Mouse (Mus musculus) midbrain, embryonic 13.5 days (tissue): ENCODE measurements around the gene Leng1. TPM values are rescaled to one million over a fixed set of nuclear protein-coding genes. Genes with fewer than 3 reads are reported as not detected.

Source experiments
- ATAC-seq: fragments of 200-750 bp; cut with Nextera tagmentation; 2 replicates; pipeline ENCODE4 v1.8.0; 2017; ENCODE audit warnings: mild to moderate bottlenecking, moderate TSS enrichment, moderate library complexity
- H3K27ac ChIP-seq: fragments of 300-500 bp; sonication (generic); 2 replicates; pipeline ENCODE4 v1.5.1; 2015; ENCODE audit warnings: inconsistent platforms, mild to moderate bottlenecking, moderate library complexity
- H3K27me3 ChIP-seq: fragments of 300-500 bp; sonication (generic); 2 replicates; pipeline ENCODE4 v1.6.1; 2015; ENCODE audit warnings: mild to moderate bottlenecking, inconsistent platforms
- H3K36me3 ChIP-seq: fragments of 300-500 bp; sonication (generic); 2 replicates; pipeline ENCODE4 v1.6.1; 2015; ENCODE audit warnings: mild to moderate bottlenecking, inconsistent platforms
- H3K4me1 ChIP-seq: fragments of 300-500 bp; sonication (generic); replicated peaks from 2 replicates; pipeline ENCODE4 v1.6.1; 2015; ENCODE audit warnings: inconsistent platforms
- H3K4me2 ChIP-seq: fragments of 300-500 bp; sonication (generic); replicated peaks from 2 replicates; pipeline ENCODE4 v1.6.1; 2015; ENCODE audit warnings: moderate library complexity, mild to moderate bottlenecking, inconsistent platforms
- H3K4me3 ChIP-seq: fragments of 300-500 bp; sonication (generic); replicated peaks from 2 replicates; pipeline ENCODE4 v1.5.1; 2015; ENCODE audit warnings: mild to moderate bottlenecking, inconsistent platforms
- H3K9ac ChIP-seq: fragments of 300-500 bp; sonication (generic); replicated peaks from 2 replicates; pipeline ENCODE4 v1.6.1; 2015; ENCODE audit warnings: mild to moderate bottlenecking, inconsistent platforms
- H3K9me3 ChIP-seq: fragments of 300-500 bp; sonication (generic); 2 replicates; pipeline ENCODE4 v1.6.1; 2016; ENCODE audit warnings: mild to moderate bottlenecking, inconsistent platforms
- WGBS: fragments of 180-500 bp; shearing (Covaris S2); methylation state at CpG from one replicate; pipeline ENCODE4 v1.1.7; 2015; 5-methylcytosine and 5-hydroxymethylcytosine counted together
- polyA plus RNA-seq: library from polyadenylated mRNA; unstranded; fragments of >200 nt; fragmentation: Nextera tagmentation; extraction: Ambion mirVana; gene quantifications from 2 replicates; pipeline ENCODE4 v1.2.1, GENCODE M21; 2015

Leng1 gene
- polyA plus RNA-seq, 1 experiment from 2014 or later: 16.8 TPM

DNA sequence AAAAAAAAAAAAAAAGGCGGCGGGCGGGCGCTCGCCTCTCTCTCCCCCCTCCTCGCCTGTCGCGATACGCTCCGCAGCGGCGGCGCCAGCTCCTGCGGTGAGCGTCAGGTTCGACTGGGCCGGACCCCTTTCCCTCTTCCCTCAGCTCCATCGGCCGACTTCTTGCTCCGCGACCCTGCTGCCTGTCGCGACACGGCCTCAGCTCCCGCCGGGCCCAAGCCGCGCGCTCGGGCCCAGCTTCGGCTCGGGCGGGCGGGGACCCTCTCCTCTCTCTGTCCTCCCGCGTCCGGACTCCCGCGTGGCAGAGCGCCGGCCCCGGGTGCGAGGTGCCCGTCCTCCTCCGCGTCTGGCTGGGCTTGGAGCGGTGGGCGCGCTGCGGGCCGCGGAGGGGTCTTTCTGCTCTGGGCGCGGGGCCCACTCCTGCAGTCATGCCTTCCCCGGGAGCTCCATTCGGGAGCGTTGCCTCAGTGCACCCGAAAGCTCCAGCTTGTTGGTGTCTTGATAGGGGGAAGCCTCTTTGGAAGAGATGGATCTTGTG lies 20.1 kb downstream of the Leng1 start:
- no peaks in the 10 kb centered on the region for H3K9me3 ChIP-seq
- H3K4me1 ChIP-seq: peaks cover 41% of the 10 kb centered on the region
- H3K4me2 ChIP-seq: peak overlapping the region; percentile 91
- peak overlapping the region; percentile 98 for H3K9ac ChIP-seq
- peaks cover 27% of the 10 kb centered on the region for H3K36me3 ChIP-seq
- peak overlapping the region; percentile 98 for H3K4me3 ChIP-seq
- under 1% methylated on average over 54 of the region's 58 CpGs for WGBS
- no peaks in the 10 kb centered on the region for H3K27me3 ChIP-seq
- peak; percentile 21; the same call in 1 of the 2 replicates for ATAC-seq
- H3K27ac ChIP-seq: peak overlapping the region; percentile 97

DNA sequence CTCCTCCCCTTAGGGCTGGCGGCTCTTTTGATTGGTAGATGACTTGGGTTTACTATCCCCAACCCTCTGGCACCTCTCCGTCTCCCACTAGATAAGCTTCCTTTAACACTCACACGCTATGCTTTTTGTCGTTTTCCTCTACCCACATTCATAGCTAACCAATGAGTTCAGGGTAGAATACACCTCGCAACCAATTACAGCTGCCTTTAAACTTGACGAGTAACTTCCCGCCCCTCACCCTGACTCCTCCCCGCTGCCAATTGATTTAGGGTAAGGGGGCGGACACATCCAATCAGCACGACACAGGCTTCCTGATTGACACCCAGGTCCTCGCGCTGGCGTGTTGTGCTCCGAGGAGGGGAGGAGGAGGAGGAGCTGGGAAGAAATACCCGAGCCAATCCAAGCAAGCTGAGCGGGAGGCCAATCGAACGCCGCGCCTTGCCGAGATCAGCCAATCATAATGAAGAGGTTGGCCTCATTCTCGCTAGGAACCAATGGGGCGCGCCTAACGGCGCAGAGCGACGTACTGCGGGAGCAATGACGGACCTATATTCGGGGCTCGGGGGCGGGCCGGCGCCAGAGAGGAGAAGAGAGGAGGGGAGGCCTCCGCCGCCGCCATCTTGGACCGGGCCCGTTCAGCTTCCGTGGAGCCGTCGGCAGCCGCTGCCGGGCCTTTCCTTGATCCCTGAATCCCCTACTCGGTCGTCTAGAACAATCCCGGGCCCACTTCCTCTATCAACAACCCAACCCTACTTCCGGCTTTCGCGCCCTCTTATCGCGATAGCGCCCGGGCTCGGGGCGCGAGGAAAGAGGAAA lies 20.8 kb downstream of the Leng1 start, which contains the start of gene Cnot3:
Gene Cnot3, plus strand, starts transcription at position 597 of the 816 bp plus-strand sequence.
- Histone ChIP-seq H3K4me2 (peak within 1 kb of the TSS; percentile 91), H3K27ac (peak within 1 kb of the TSS; percentile 97), H3K36me3 (peaks cover 32% of the 10 kb centered on the region), H3K27me3 (no peaks in the 10 kb centered on the region), H3K4me1 (peaks cover 41% of the 10 kb centered on the region), H3K9ac (peak within 1 kb of the TSS; percentile 98), H3K4me3 (peak within 1 kb of the TSS; percentile 98), H3K9me3 (no peaks in the 10 kb centered on the region)
- under 1% methylated on average over 56 of the region's 58 CpGs for WGBS
- ATAC-seq: peak; percentile 99

DNA sequence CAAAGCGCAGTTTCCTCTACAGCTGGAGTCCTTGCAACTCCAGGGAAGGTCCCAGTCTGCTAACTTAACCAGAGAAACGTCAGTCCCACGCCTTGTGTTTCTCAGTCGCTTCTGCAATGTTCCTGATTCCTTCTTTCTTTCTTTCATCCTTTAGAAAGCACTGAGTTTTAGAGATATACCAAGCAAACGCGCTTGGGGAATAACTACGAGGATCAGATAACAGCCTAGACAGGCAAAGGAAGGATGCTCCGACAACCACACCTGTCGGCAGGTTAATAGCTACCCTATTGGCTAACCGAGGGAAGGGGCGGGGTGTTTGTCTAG lies 21.3 kb downstream of the Leng1 start:
- peak overlapping the region; percentile 39; the same call in 1 of the 2 replicates for H3K9ac ChIP-seq
- no peaks in the 10 kb centered on the region for H3K27me3 ChIP-seq
- no peak for ATAC-seq
- H3K4me2 ChIP-seq: peak overlapping the region; percentile 68
- WGBS: under 1% methylated on average over 11 of the region's 11 CpGs
- H3K27ac ChIP-seq: peak overlapping the region; percentile 46; the same call in 1 of the 2 replicates
- H3K9me3 ChIP-seq: no peaks in the 10 kb centered on the region
- H3K36me3 ChIP-seq: peaks cover 38% of the 10 kb centered on the region
- peak overlapping the region; percentile 98 for H3K4me3 ChIP-seq
- peaks cover 41% of the 10 kb centered on the region for H3K4me1 ChIP-seq

DNA sequence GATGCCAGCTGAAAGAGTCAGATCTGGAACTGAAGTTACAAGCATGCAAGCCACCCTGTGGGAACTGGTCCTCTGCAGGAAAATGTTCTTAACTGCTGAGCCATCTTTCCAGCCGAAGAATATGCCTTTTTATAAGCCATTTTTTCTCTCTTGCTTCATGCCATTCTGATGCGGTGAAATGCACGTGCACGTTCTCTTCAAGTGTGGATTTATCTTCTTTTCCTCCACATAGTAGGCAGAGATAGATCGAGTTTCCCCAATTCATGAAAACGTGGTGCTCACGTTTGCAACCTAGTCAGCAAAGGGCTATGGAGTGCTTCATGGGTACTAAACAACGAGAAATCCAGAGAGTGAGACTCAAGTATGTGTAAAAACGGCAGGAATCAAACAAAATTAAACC lies 21.8 kb downstream of the Leng1 start:
- no peaks in the 10 kb centered on the region for H3K9me3 ChIP-seq
- peaks cover 42% of the 10 kb centered on the region for H3K36me3 ChIP-seq
- H3K9ac ChIP-seq: 0 out of 2 replicates have a peak overlapping the region, but pooled peaks have one; percentile 39
- peak overlapping the region; percentile 68 for H3K4me2 ChIP-seq
- H3K27me3 ChIP-seq: no peaks in the 10 kb centered on the region
- 24% methylated on average over 9 of the region's 9 CpGs for WGBS
- H3K4me1 ChIP-seq: peaks cover 36% of the 10 kb centered on the region
- ATAC-seq: no peak
- H3K27ac ChIP-seq: no peak overlapping the region
- peak overlapping the region; percentile 98 for H3K4me3 ChIP-seq

DNA sequence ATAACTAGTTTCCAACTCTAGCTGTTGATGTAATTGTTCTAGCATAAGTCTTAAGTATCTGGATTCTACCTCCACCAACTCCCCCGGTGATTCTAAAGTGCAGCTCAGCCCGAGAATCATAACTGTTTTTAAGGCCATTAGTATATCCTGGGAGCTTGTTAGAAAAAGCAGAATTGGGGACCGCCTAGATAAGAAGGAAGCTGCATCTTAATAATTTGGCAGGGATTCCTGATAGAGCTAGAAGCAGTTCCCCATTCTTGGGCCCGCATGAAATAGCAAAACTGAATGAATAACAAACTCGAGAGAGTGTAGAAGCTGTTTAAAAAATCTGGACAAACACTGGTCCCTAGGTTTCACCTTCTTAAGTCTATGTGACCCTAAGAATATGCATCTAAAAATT lies 22.2 kb downstream of the Leng1 start:
- H3K36me3 ChIP-seq: peaks cover 47% of the 10 kb centered on the region
- H3K9me3 ChIP-seq: no peaks in the 10 kb centered on the region
- WGBS: 74% methylated on average over 5 of the region's 5 CpGs
- H3K4me3 ChIP-seq: no peak overlapping the region
- H3K4me2 ChIP-seq: 0 out of 2 replicates have a peak overlapping the region, but pooled peaks have one; percentile 68
- ATAC-seq: no peak
- H3K9ac ChIP-seq: no peak overlapping the region
- H3K27ac ChIP-seq: no peak overlapping the region
- no peaks in the 10 kb centered on the region for H3K27me3 ChIP-seq
- peaks cover 32% of the 10 kb centered on the region for H3K4me1 ChIP-seq

DNA sequence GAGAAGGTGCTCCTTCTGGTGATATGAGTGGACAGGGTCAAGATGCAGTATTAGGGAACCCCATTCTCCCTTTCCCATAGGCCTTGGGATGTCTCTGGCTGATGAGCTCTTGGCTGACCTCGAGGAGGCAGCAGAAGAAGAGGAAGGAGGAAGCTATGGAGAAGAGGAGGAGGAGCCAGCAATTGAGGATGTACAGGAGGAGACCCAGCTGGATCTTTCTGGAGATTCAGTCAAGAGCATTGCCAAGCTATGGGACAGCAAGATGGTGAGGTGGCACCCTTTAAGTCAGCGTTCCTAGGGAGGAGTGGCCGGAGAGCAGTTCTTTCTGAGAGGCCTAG lies 35.2 kb downstream of the Leng1 start:
- H3K9me3 ChIP-seq: no peaks in the 10 kb centered on the region
- H3K4me2 ChIP-seq: peak overlapping the region; percentile 99
- 74% methylated on average over 3 of the region's 3 CpGs for WGBS
- no peak overlapping the region for H3K27ac ChIP-seq
- H3K9ac ChIP-seq: peak overlapping the region; percentile 82
- peak; percentile 10 for ATAC-seq
- peaks cover 44% of the 10 kb centered on the region for H3K36me3 ChIP-seq
- H3K4me1 ChIP-seq: peaks cover 27% of the 10 kb centered on the region
- H3K27me3 ChIP-seq: no peaks in the 10 kb centered on the region
- H3K4me3 ChIP-seq: peak overlapping the region; percentile 79

DNA sequence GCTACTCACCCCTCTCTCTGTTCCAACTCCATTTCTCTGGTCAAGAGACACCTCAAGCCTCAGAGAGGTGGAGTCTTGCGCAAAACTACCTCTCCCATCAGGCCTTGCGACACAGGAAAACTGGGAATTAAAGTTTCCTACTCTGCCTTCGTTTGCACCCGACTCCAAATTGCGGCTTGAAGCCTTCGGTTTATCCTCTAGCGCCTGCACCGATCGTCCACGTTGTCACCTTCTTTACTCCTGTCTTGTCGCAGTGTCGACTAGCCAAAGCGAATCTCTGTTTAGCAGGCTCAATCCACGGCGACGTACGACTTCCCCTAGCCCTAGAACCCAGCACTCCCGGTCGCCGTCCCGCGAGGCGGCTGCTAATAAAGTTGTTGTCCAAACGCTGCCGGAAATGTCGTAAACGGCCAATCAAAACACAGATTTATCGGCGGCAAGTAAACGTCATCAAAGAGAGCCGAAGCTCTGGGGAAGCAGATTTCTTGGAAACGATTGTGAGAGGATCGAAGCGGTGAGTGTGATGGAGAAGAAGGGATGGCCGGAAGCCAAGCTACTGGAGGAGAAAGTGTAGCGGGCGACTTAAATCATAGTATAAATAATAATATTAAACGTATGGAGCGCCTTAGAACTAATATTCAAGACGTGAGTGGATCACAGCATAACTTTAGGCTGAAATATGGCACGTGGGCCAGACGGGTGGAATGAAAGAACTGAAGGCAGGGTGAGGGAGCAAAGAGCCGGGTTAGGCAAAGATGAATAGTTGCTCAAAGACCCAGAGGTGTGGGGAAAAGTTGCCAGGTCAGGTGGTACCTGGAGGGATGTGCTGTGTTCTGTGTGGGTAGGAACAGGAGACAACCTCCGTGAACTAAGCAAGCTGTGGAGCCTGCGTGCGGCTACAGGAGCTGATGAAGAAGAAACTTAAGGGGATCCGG lies 35.8 kb downstream of the Leng1 start, which contains the start of the genes Tfpt and Prpf31:
Gene Tfpt, minus strand, starts transcription at position 387 of the 935 bp plus-strand sequence.
Gene Prpf31, plus strand, starts transcription at position 443 of the 935 bp plus-strand sequence.
- under 1% methylated on average over 47 of the region's 47 CpGs for WGBS

DNA sequence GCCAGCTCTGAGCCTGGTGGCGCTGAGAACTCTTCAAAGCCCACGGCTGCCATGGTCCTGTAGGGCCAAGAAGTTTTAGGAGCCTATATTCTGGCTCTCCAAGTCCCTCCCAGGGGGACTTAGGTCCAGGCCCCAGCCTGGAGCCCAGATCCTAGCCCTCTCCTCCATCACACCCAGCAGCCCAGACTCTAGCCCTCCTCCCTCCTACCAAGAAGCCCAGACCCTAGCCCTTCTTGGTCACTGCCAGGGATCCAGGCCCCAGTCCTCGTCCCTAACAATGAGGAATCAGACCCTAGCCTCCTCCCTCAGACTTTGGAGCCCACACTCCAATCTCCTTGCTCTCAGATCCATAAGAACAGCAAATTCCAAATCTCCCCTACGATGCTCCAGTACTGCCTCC lies 36.6 kb downstream of the Leng1 start:
- Histone ChIP-seq H3K9me3 (no peaks in the 10 kb centered on the region), H3K27me3 (no peaks in the 10 kb centered on the region), H3K36me3 (peaks cover 44% of the 10 kb centered on the region), H3K4me2 (peak overlapping the region; percentile 99), H3K9ac (peak overlapping the region; percentile 90), H3K4me3 (peak overlapping the region; percentile 79), H3K27ac (peak overlapping the region; percentile 70; the same call in 1 of the 2 replicates), H3K4me1 (peaks cover 27% of the 10 kb centered on the region)
- 41% methylated on average over 4 of the region's 4 CpGs for WGBS
- ATAC-seq: peak; percentile 81

More for the DNA sequence above, 35.8 kb downstream of the Leng1 start, which contains the start of the genes Tfpt and Prpf31:
- Histone ChIP-seq H3K36me3 (peaks cover 44% of the 10 kb centered on the region), H3K9ac (peak within 1 kb of the TSS; percentile 90), H3K9me3 (no peaks in the 10 kb centered on the region), H3K27me3 (no peaks in the 10 kb centered on the region), H3K4me2 (peak within 1 kb of the TSS; percentile 99), H3K27ac (peak within 1 kb of the TSS; percentile 70; the same call in 1 of the 2 replicates), H3K4me3 (peak within 1 kb of the TSS; percentile 79), H3K4me1 (peaks cover 27% of the 10 kb centered on the region)
- ATAC-seq: peak; percentile 89

DNA sequence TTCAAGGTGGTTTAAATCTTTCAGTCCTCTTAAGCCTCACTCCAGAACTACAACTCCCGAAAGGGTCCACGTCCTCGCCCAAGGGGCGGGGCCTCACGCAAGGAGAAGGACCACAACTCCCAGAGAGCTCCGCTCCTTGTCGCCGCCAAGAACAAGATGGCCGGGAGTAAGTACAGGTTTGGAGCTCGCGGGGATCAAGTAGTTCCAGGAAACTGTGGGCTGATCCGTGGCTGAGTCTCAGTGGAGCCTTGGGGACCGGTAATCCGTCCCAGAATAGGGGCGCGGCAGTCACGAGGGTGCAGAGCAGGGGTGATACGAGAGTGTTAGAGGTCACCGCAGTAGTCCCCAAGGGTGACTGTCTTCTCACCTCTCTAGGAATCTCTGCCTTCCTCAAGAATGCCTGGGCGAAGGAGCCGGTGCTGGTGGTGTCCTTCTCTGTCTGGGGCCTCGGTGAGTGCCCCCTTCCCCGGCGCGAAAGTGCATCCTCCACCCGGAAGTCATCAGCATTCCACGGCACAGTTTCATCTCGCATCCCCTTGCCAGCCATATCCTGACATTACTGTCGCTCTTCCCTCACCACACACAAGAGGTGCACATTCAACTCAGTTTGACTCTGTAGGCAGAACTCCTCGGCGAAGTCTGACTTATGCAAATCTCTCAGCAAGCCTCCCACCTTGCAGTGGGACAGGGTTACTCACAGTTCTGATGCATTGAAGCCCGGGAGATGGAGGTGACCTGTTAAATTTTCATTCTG lies 48.2 kb downstream of the Leng1 start, which contains the start of gene Ndufa3:
Gene Ndufa3, plus strand, starts transcription at position 132 of the 754 bp plus-strand sequence.
- under 1% methylated on average over 32 of the region's 32 CpGs for WGBS
- H3K27ac ChIP-seq: peak within 1 kb of the TSS; percentile 59
- peak; percentile 98 for ATAC-seq
- H3K4me3 ChIP-seq: peak within 1 kb of the TSS; percentile 82
- peak within 1 kb of the TSS; percentile 88 for H3K9ac ChIP-seq
- peaks cover 30% of the 10 kb centered on the region for H3K36me3 ChIP-seq
- H3K27me3 ChIP-seq: no peaks in the 10 kb centered on the region
- no peaks in the 10 kb centered on the region for H3K9me3 ChIP-seq
- peaks cover 12% of the 10 kb centered on the region for H3K4me1 ChIP-seq
- peak within 1 kb of the TSS; percentile 88 for H3K4me2 ChIP-seq

DNA sequence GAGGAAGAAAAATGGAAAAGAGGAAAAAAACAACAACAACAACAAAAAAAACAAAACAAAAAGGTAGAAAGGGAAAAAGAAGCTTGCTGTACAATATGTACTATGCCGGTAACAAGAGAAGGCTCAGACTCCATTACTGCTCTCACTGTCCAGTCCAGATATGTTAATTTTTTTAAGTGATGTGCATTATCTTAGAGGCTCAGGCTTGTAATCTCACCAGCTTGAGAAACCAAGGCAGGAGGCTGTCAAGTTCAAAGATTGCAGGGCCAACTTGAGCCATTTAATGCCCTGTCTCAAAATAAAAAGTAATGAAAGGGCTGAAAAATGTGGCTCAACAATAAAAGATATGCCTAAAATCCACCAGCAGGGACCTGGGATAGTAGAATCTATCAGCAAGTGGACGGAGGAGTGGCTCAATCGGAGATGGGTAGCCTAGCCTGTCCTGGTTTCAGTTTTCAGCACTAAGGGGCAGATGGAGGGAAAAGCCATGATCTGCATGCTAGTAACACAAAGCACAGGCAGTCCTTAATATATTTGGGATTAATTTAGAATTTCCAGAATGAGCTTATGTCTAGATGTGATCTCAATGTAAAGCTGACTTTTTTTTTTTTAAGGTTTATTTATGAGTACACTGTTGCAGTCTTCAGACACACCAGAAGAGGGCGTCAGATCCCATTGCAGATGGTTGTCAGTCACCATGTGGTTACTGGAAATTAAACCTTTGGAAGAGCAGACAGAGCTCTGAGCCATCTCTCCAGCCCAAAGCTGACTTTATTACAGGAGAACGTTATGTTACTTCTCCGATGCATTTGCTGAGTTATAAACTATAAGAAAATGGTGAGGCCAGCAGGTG lies 49.0 kb downstream of the Leng1 start:
- peak; percentile 62 for ATAC-seq
- H3K9ac ChIP-seq: no peak overlapping the region
- 40% methylated on average over 6 of the region's 6 CpGs for WGBS
- no peaks in the 10 kb centered on the region for H3K9me3 ChIP-seq
- peaks cover 12% of the 10 kb centered on the region for H3K4me1 ChIP-seq
- H3K27me3 ChIP-seq: no peaks in the 10 kb centered on the region
- H3K4me3 ChIP-seq: peak overlapping the region; percentile 82
- peak overlapping the region; percentile 88; the same call in 1 of the 2 replicates for H3K4me2 ChIP-seq
- H3K27ac ChIP-seq: no peak overlapping the region
- peaks cover 24% of the 10 kb centered on the region for H3K36me3 ChIP-seq
